Mouse (Mus musculus) heart, adult 18-20 months (tissue): ENCODE results near the gene Hyou1. TPM values are rescaled to one million over a fixed set of nuclear protein-coding genes. Genes with fewer than 3 reads are reported as not detected.
"Not testable (repeated sequence)": the region's sequence is repeated elsewhere in the genome, so short reads cannot be mapped to it uniquely, and the experiment has no call there.

Experiments used
- DNase-seq, 2 experiments: peaks; one replicate each; pipeline ENCODE4 v3.0.0; 2021 to 2022; ENCODE audit warnings: mixed read lengths in 1 of 2
- total RNA-seq, 2 experiments: library from RNA; stranded (reverse); gene quantifications; 2 replicates each; pipeline ENCODE4 v1.2.3; 2021

Hyou1 gene
- total RNA-seq, 2 experiments from 2014 or later = 46.6 to 65.5 TPM

DNA sequence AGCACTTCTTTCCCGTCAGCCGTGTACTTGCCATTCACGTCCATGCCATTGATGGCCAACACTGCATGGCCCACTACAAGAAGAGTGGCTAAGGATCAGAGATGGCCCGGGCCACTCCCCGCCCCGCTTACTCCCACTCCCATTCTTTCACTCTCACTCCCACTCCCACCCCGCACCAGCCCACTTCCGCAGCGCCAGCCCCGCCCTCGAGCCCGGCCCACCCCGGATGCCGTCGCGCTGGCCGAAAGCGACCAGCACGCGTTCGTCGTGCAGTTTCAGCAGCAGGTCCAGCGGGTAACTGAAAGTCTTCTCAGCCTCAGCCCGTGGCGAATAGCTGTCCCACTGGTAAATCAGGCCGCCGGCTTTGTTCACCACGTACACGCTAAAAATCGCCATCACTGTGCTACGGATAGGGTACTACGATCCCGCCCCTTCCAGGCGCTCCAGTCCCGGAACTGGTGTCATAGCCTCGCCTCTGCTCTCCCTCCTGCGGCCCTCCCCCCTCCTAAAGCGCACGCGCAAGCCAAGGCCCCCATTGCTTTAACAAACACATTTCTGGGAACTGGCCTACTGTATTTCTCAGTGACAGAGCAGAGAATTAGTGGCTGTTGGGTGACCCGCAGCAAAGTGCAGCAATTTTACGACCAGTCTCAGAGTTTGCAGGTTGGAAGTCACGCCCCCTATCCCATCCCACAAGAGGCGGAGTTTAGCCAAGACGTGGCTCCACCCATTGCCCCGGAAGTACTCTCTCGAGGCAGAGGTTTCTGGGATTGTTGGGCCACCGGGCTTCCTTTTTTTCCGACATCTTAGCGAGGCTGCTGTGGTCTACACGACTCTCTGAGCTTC lies 27.8 kb downstream of the Hyou1 start, which contains the start of the genes Rps25 and Trappc4:
Rps25 (plus strand) TSS at position 234 of the 846 bp plus-strand sequence.
Trappc4 (minus strand) TSS at position 695 of the 846 bp plus-strand sequence.
- DNase-seq = peak; percentile 94 to 98

GRCm38 (mm10) chr9:44407752-44408097 lies 28.4 kb downstream of the Hyou1 start:
- DNase-seq = no peak

DNA sequence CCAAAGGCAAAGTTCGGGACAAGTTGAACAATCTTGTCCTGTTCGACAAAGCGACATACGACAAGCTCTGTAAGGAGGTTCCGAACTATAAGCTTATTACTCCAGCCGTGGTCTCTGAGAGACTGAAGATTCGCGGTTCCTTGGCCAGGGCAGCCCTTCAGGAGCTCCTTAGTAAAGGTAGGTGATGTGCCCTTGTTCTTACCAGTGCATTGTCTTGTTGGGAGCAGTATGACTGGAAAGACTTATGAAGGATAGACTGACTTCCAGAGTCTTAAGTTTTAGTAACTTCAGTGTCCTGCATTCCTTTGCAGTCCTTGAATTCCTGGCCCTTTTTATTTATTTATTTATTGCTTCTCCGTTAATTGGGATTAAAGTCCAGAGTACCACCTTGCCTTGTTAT lies 29.4 kb downstream of the Hyou1 start:
- DNase-seq = not testable (repeated sequence)

- no peak for DNase-seq
Observed at GRCm38 (mm10) chr9:44410647-44411336, 31.5 kb downstream of the Hyou1 start.

- no peak for DNase-seq
Observed at GRCm38 (mm10) chr9:44411601-44412130, 32.4 kb downstream of the Hyou1 start.

DNA sequence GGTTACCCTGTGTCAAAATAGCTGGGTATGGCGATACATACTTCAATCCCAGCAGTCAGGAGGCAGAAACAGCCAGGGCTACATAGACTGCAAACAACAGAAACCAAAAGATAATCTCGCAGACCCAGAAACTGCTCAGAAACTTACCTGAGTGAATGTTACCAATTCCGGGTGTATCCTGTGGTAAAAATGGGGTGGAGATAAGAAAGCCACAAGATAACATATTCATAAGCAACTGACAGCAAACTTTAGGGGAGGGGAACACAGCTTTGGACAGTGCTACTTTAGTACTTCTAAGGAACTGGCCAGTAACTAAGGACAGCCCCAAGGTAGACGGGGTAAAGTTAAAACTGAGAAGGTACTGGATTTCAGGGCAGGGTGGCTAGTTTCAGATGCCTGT lies 33.0 kb downstream of the Hyou1 start:
- DNase-seq = no peak

- DNase-seq = no peak
Observed at GRCm38 (mm10) chr9:44412781-44413180, 33.5 kb downstream of the Hyou1 start.

DNA sequence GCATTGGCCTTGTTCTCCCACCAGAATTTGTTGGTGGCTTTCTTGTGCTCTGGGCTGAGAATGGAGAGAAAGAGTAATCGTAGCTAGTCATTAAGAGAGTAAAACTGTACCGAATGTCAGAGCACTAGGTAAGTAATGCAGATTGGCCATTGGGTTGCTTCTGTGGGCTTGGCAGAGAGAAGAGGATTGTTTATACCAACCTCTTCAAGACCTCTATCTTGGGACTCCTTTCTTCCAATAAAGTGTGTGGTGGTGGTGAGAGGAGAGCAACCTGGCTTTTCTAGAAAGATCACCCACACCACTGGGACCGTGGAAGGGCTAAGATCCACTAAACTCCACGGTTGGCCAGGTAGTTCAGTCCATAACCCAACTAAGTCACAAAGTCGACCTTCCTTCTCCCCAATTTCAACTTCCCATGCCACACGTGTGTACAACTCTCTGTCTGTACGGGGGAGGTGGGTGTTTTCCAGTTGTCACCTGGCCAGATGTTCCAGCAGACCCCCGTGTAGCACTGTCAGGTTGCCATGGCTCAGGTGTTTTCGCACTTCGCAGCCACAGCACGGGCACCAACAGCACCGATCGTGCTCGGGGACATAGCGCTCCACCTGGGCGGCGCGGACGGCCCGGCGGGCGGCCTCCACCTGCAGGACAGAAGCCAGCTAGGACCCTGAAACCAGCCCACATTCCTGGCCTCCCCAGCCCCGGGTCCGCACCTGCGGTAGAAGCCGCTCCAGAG lies 38.0 kb downstream of the Hyou1 start:
- no peak for DNase-seq

DNA sequence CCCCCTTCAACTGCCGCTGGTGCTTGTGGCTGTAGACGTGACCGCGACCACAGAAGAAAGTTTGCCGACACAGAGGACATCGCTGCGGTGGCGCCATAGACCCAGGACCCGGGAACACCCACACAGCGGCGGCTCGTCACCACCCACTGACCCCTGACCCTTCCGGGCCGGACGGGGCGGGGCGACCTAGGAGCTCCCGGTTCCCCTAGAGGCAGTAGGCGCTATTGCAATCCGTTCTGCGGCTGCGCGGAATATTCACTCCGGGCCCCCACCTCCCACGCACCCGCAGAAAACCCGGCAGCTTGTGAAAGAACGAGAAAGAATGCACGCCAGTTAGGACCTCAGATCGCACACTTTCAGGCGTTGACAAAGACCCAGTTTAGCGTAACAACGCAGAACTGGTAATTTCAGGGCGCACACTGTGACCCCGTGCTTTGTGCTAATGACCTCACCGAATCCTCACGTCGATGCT lies 38.6 kb downstream of the Hyou1 start:
- DNase-seq = peak; percentile 96 to 99

- no peak for DNase-seq
Observed at GRCm38 (mm10) chr9:44418519-44419385, 39.5 kb downstream of the Hyou1 start, which contains the start of gene Ccdc84. TSS of gene Ccdc84 (minus strand) at chr9:44418569.

- DNase-seq = not testable (repeated sequence)
Observed at GRCm38 (mm10) chr9:44419730-44420129, 40.4 kb downstream of the Hyou1 start.

GRCm38 (mm10) chr9:44420280-44420898 lies 41.1 kb downstream of the Hyou1 start:
- no peak for DNase-seq

DNA sequence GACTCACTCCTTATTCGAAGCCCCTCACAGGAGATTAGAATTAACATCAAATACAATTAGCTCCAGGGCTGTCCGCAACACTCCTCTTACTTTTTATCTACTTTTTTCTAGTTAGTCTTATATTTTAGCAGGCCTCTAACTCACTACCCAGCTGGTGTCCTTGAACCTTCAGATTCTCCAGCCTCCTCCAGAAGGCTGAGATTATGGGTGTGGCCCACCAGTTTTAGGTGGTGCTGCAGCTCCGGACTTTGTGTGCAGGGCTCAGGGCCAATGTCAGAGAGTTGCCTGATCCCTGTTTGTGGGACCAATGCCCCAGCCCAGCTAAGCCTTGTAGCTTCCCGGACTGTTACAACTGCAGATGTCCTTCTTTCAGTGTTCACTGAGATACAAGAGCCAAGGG lies 44.3 kb downstream of the Hyou1 start:
- DNase-seq = no peak

- no peak for DNase-seq
Observed at GRCm38 (mm10) chr9:44432577-44433185, 53.4 kb downstream of the Hyou1 start.

DNA sequence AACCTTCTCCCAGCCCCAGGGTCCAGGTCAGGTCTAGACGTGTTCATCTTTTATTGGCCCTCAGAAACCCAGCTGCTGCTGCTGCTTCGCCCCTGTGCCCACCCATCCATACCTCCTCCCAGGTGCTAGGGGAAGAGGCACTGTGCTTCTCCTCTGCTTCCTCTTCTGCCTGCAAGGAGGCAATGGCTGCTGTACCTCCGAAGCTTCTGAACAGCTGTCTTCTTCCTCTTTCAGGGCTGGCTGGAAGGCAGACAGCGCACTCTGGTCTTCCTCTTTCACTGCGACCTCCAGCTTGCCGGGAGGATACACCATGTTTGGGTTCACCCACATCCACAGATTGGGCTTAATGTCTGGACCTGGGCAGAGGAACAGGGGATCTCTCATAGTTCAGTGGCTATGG lies 56.5 kb downstream of the Hyou1 start:
- peak in 1 of 2 experiments; percentile 49 for DNase-seq

DNA sequence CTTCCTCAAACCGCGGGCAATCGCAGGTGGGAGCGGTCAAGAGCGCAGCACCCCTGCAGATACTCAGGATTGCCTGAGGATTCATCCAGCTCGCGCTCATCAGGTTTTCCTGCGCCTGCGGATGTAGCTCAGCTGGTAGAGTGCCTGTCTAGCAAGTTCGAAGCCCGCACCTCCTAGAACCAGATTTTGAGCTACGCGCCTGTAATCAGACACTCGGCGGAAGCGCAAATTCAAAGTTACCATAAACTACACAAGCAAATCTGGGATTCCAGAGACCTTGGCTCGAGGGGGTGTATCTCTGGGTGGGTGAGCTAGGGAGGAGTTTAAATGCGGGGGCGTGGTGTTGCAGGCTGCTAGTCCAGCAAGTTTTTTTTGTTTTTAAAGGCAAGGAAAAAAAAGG lies 61.7 kb downstream of the Hyou1 start, which contains the start of gene Foxr1:
Foxr1 (minus strand) TSS at position 176 of the 400 bp plus-strand sequence.
- no peak for DNase-seq
